Mouse (Mus musculus) heart, embryonic 13.5 days (tissue): ENCODE data around the gene Ube2b. TPM values are rescaled to one million over a fixed set of nuclear protein-coding genes. Genes with fewer than 3 reads are reported as not detected.

Experiments
- ATAC-seq: fragments of 200-750 bp; cut with Nextera tagmentation; 2 replicates; pipeline ENCODE4 v1.8.0; 2017; ENCODE audit warnings: moderate TSS enrichment; ENCODE audit not compliant: insufficient number of reproducible peaks, low FRiP score, low TSS enrichment; ENCODE audit errors: extremely low read depth
- H3K27ac ChIP-seq: fragments of 300-500 bp; sonication (generic); replicated peaks from 2 replicates; pipeline ENCODE4 v1.5.1; 2015; ENCODE audit warnings: moderate library complexity, mild to moderate bottlenecking, inconsistent platforms
- H3K27me3 ChIP-seq: fragments of 300-500 bp; sonication (generic); replicated peaks from 2 replicates; pipeline ENCODE4 v1.6.1; 2015; ENCODE audit warnings: mild to moderate bottlenecking, inconsistent platforms
- H3K36me3 ChIP-seq: fragments of 300-500 bp; sonication (generic); 2 replicates; pipeline ENCODE4 v1.6.1; 2015; ENCODE audit warnings: mild to moderate bottlenecking, inconsistent platforms
- H3K4me1 ChIP-seq: fragments of 300-500 bp; sonication (generic); 2 replicates; pipeline ENCODE4 v1.6.1; 2015; ENCODE audit warnings: inconsistent platforms
- H3K4me2 ChIP-seq: fragments of 300-500 bp; sonication (generic); 2 replicates; pipeline ENCODE4 v1.6.1; 2015; ENCODE audit warnings: inconsistent platforms, mild to moderate bottlenecking, moderate library complexity
- H3K4me3 ChIP-seq: fragments of 300-500 bp; sonication (generic); 2 replicates; pipeline ENCODE4 v1.5.1; 2015; ENCODE audit warnings: moderate library complexity, mild to moderate bottlenecking, inconsistent platforms
- H3K9ac ChIP-seq: fragments of 300-500 bp; sonication (generic); 2 replicates; pipeline ENCODE4 v1.6.1; 2015; ENCODE audit warnings: inconsistent platforms, mild to moderate bottlenecking, moderate library complexity
- H3K9me3 ChIP-seq: fragments of 300-500 bp; sonication (generic); 2 replicates; pipeline ENCODE4 v1.6.1; 2016; ENCODE audit warnings: inconsistent platforms
- WGBS: fragments of 180-500 bp; shearing (Covaris S2); methylation state at CpG from one replicate; pipeline ENCODE4 v1.1.7; 2015; ENCODE audit warnings: mixed read lengths; 5-methylcytosine and 5-hydroxymethylcytosine counted together
- polyA plus RNA-seq: library from polyadenylated mRNA; unstranded; fragments of >200 nt; fragmentation: Nextera tagmentation; extraction: Ambion mirVana; gene quantifications from 2 replicates; pipeline ENCODE4 v1.2.1, GENCODE M21; 2015

Gene Ube2b
- polyA plus RNA-seq, 1 experiment from 2014 or later: 246 TPM

DNA sequence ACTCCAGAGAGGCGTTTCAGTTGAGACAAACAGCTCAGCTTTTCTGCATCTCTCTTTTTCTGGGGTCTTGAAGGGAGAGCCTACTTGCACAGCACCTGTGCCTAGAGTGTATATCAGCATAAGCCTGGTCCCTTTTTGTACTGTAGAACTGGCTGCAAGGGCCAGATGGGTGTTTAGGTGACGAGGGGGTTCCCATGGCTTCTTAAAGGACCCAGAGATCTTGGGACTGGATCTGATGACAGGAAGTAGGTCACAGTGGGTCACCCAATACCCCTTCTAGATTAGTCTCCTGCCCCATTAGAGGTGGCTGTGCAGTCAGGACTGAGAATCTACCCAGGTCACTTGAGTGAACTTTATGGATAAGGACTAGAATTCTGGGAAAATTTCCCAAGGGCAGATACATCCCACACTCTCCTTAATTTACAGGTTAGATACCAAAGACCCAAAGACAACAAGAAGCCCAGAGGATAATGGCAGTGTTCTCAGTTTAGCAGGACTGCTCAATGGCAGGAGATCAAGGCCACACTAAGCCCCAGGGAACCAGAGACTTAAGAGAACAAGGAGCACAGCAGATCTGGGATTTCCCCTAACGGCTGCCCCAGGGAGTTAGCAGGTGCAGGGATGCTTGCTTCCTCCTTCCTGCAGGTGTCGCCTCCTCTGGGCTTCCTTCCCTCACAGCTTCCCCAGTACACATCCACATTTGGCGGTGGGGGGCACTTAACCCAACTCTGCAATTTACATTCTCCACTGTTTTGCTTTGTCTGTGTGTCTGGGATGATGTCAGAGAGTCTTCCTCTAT, 64.7 kb downstream of the Ube2b start:
- no peaks in the 10 kb centered on the region for H3K36me3 ChIP-seq
- no peak overlapping the region for H3K9ac ChIP-seq
- peaks cover 4% of the 10 kb centered on the region; the same call in 1 of the 2 replicates for H3K4me1 ChIP-seq
- WGBS: 56% methylated on average over 5 of the region's 5 CpGs
- no peak for ATAC-seq
- H3K27me3 ChIP-seq: peaks cover 20% of the 10 kb centered on the region; the same call in 1 of the 2 replicates
- no peaks in the 10 kb centered on the region for H3K9me3 ChIP-seq
- no peak overlapping the region for H3K4me2 ChIP-seq
- no peak overlapping the region for H3K27ac ChIP-seq
- H3K4me3 ChIP-seq: no peak overlapping the region

Other genes starting within 250 kb of the Ube2b start
- gene Sec24a, start 237.1 kb downstream of the Ube2b start, polyA plus RNA-seq: 9.9 and 10.3 TPM in 2 replicates
- gene Sar1b, start 237.1 kb downstream of the Ube2b start, polyA plus RNA-seq: 133 TPM in 2 replicates
- gene Jade2, start 143.1 kb downstream of the Ube2b start, polyA plus RNA-seq: 0.60 and 0.78 TPM in 2 replicates
- 63.8 and 71.9 TPM in 2 replicates for gene Cdkn2aipnl, start 33.1 kb downstream of the Ube2b start, polyA plus RNA-seq
- 6.5 and 7.8 TPM in 2 replicates for gene Cdkl3, start 3.5 kb upstream of the Ube2b start, polyA plus RNA-seq
- gene Ppp2ca, start 97.9 kb upstream of the Ube2b start, polyA plus RNA-seq: 64.2 and 68.9 TPM in 2 replicates
- gene Olfr1373, start 144.8 kb upstream of the Ube2b start, polyA plus RNA-seq: not detected in 2 replicates
- gene Olfr1371, start 213.2 kb upstream of the Ube2b start, polyA plus RNA-seq: not detected in 2 replicates
- gene Skp1a, start 231.2 kb upstream of the Ube2b start, polyA plus RNA-seq: 467 and 522 TPM in 2 replicates